Mouse (Mus musculus) stomach, embryonic 16.5 days (tissue): ENCODE data around the gene Olfr463. TPM values are rescaled to one million over a fixed set of nuclear protein-coding genes. Genes with fewer than 3 reads are reported as not detected.

Source experiments
- ATAC-seq: fragments of 200-750 bp; cut with Nextera tagmentation; 2 replicates; pipeline ENCODE4 v1.8.0; 2017; ENCODE audit warnings: moderate number of reproducible peaks, moderate TSS enrichment; ENCODE audit not compliant: insufficient read depth, low FRiP score
- H3K27ac ChIP-seq: fragments of 300-500 bp; sonication (generic); 2 replicates; pipeline ENCODE4 v1.5.1; 2014; ENCODE audit warnings: low read length
- H3K27me3 ChIP-seq: fragments of 300-500 bp; sonication (generic); 2 replicates; pipeline ENCODE4 v1.6.1; 2014; ENCODE audit warnings: low read length, control low read depth, mixed read lengths; ENCODE audit not compliant: control insufficient read depth, insufficient read depth
- H3K36me3 ChIP-seq: fragments of 300-500 bp; sonication (generic); 2 replicates; pipeline ENCODE4 v1.6.1; 2014; ENCODE audit warnings: low read length; ENCODE audit not compliant: control insufficient read depth, insufficient read depth
- H3K4me1 ChIP-seq: fragments of 300-500 bp; sonication (generic); 2 replicates; pipeline ENCODE4 v1.6.1; 2014; ENCODE audit warnings: low read length, control low read depth, mixed read lengths; ENCODE audit not compliant: control insufficient read depth, insufficient read depth
- H3K4me2 ChIP-seq: fragments of 300-500 bp; sonication (generic); 2 replicates; pipeline ENCODE4 v1.6.1; 2014; ENCODE audit warnings: low read depth, low read length, mixed read lengths
- H3K4me3 ChIP-seq: fragments of 300-500 bp; sonication (generic); replicated peaks from 2 replicates; pipeline ENCODE4 v1.5.1; 2014; ENCODE audit warnings: mild to moderate bottlenecking, low read length
- H3K9ac ChIP-seq: fragments of 300-500 bp; sonication (generic); 2 replicates; pipeline ENCODE4 v1.6.1; 2014; ENCODE audit warnings: low read length
- H3K9me3 ChIP-seq: fragments of 300-500 bp; sonication (generic); replicated peaks from 2 replicates; pipeline ENCODE4 v1.6.1; 2016; ENCODE audit warnings: low read length, control low read depth; ENCODE audit not compliant: control insufficient read depth
- WGBS: fragments of 180-500 bp; shearing (Covaris S2); extraction: QIAGEN DNeasy Blood & Tissue Kit; methylation state at CpG from one replicate; pipeline ENCODE4 v1.1.7; 2014; 5-methylcytosine and 5-hydroxymethylcytosine counted together
- polyA plus RNA-seq: library from polyadenylated mRNA; unstranded; fragments of >200 nt; fragmentation: Nextera tagmentation; extraction: Ambion mirVana; gene quantifications from 2 replicates; pipeline ENCODE4 v1.2.1, GENCODE M21; 2015

The Olfr463 gene
- polyA plus RNA-seq: not detected in 2 replicates

DNA sequence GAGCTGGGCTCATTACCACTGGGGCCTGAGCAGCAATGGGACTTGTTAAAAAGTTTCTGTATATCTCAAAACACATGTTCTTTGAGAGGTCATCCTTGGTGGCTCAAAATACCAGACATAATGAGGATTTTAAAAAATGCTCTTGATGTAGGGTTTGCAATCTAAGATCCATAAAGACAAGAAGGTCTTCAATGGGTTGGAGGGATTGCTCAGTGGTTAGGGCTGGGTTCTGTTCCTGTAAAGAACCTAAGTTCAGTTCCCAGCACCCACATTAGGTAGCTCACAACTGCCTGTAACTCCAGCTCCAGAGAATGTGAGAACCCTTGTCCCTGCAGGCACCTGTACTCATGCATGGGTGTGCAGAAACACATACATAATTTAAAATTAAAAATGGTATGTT lies at the start of gene Olfr463:
Gene Olfr463 (minus strand): TSS at position 101 of the 400 bp plus-strand sequence.
- H3K36me3 ChIP-seq: no peaks in the 10 kb centered on the region
- no peaks in the 10 kb centered on the region for H3K9me3 ChIP-seq
- no peak within 1 kb of the TSS for H3K4me2 ChIP-seq
- H3K9ac ChIP-seq: no peak within 1 kb of the TSS
- H3K27me3 ChIP-seq: no peaks in the 10 kb centered on the region
- H3K4me1 ChIP-seq: no peaks in the 10 kb centered on the region
- H3K4me3 ChIP-seq: no peak within 1 kb of the TSS
- H3K27ac ChIP-seq: no peak within 1 kb of the TSS
- ATAC-seq: no peak

DNA sequence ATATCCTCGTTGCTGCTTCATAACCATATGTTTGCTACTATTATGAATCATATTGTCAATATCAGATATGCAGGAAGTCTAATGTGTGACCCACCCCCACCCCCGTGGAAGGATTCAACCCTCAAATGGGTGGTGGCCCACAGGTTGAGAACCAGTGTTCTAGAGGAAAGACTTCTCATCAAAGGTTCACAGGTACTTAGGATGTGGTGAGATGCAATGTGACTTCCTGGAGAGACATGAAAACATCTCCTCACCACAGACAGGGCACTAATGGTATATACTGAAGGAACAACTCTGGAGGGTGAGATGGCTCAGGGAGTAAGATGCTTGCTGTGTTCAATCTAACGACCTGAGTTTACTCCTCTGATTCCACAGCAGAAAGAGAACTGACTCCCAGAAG lies 38.3 kb upstream of the Olfr463 start:
- Histone ChIP-seq H3K36me3 (no peaks in the 10 kb centered on the region), H3K9ac (no peak overlapping the region), H3K4me2 (no peak overlapping the region), H3K27ac (no peak overlapping the region), H3K9me3 (no peaks in the 10 kb centered on the region), H3K4me3 (no peak overlapping the region), H3K27me3 (no peaks in the 10 kb centered on the region), H3K4me1 (no peaks in the 10 kb centered on the region)
- 56% methylated on average over 3 of the region's 3 CpGs for WGBS
- no peak for ATAC-seq

GRCm38 (mm10) chr11:87933731-87934130 lies 36.5 kb upstream of the Olfr463 start:
- H3K4me1 ChIP-seq: no peaks in the 10 kb centered on the region
- no peaks in the 10 kb centered on the region for H3K27me3 ChIP-seq
- H3K36me3 ChIP-seq: no peaks in the 10 kb centered on the region
- no peak overlapping the region for H3K9ac ChIP-seq
- WGBS: 65% methylated on average over 2 of the region's 2 CpGs
- no peak overlapping the region for H3K4me2 ChIP-seq
- no peak for ATAC-seq
- H3K9me3 ChIP-seq: no peaks in the 10 kb centered on the region
- H3K4me3 ChIP-seq: no peak overlapping the region
- no peak overlapping the region for H3K27ac ChIP-seq

GRCm38 (mm10) chr11:87930348-87930747 lies 33.2 kb upstream of the Olfr463 start:
- Histone ChIP-seq H3K4me3 (no peak overlapping the region), H3K27me3 (no peaks in the 10 kb centered on the region), H3K36me3 (no peaks in the 10 kb centered on the region), H3K9ac (no peak overlapping the region), H3K4me2 (no peak overlapping the region), H3K9me3 (no peaks in the 10 kb centered on the region), H3K4me1 (no peaks in the 10 kb centered on the region), H3K27ac (no peak overlapping the region)
- WGBS: 73% methylated on average over 2 of the region's 2 CpGs
- ATAC-seq: no peak

DNA sequence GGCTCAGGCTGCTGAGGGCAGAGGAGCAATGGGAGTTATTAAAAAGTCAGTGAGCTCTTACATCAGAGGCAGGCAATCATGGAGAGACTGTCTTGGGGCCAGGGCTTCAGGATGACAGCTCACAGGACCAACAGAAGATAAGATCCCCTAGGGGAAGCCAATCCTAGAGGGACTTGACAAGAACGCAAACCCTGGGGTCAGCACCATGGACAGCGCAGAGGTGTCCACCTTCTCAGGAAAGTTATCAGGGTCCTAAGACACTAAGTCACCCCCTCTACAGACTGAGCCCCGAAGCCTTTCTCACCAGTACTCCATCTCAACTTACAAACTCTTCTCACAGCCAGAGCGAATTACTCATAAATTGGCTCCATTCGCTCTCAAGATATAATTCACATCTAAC lies 23.8 kb upstream of the Olfr463 start, which contains the start of gene Olfr464:
Gene Olfr464 (minus strand): TSS at position 2 of the 400 bp plus-strand sequence.
- no peak within 1 kb of the TSS for H3K9ac ChIP-seq
- no peak within 1 kb of the TSS for H3K4me3 ChIP-seq
- H3K4me2 ChIP-seq: no peak within 1 kb of the TSS
- WGBS: 32% methylated on average over 5 of the region's 5 CpGs
- no peak for ATAC-seq
- no peaks in the 10 kb centered on the region for H3K9me3 ChIP-seq
- no peaks in the 10 kb centered on the region for H3K27me3 ChIP-seq
- H3K36me3 ChIP-seq: no peaks in the 10 kb centered on the region
- H3K4me1 ChIP-seq: no peaks in the 10 kb centered on the region
- no peak within 1 kb of the TSS for H3K27ac ChIP-seq

GRCm38 (mm10) chr11:87920301-87920700 lies 23.1 kb upstream of the Olfr463 start:
- no peaks in the 10 kb centered on the region for H3K4me1 ChIP-seq
- no peak overlapping the region for H3K4me2 ChIP-seq
- 56% methylated on average over 2 of the region's 2 CpGs for WGBS
- ATAC-seq: no peak
- no peaks in the 10 kb centered on the region for H3K36me3 ChIP-seq
- H3K27me3 ChIP-seq: no peaks in the 10 kb centered on the region
- no peak overlapping the region for H3K27ac ChIP-seq
- H3K4me3 ChIP-seq: no peak overlapping the region
- H3K9me3 ChIP-seq: no peaks in the 10 kb centered on the region
- H3K9ac ChIP-seq: no peak overlapping the region

GRCm38 (mm10) chr11:87916005-87916404 lies 18.8 kb upstream of the Olfr463 start:
- Histone ChIP-seq H3K27me3 (no peaks in the 10 kb centered on the region), H3K9me3 (no peaks in the 10 kb centered on the region), H3K27ac (no peak overlapping the region), H3K36me3 (no peaks in the 10 kb centered on the region), H3K4me2 (no peak overlapping the region), H3K4me3 (no peak overlapping the region), H3K4me1 (no peaks in the 10 kb centered on the region), H3K9ac (no peak overlapping the region)
- no peak for ATAC-seq
- 74% methylated on average over 1 of the region's 1 CpGs for WGBS

- Histone ChIP-seq H3K27ac (no peak overlapping the region), H3K9me3 (no peaks in the 10 kb centered on the region), H3K4me3 (no peak overlapping the region), H3K36me3 (no peaks in the 10 kb centered on the region), H3K4me2 (no peak overlapping the region), H3K27me3 (no peaks in the 10 kb centered on the region), H3K9ac (no peak overlapping the region), H3K4me1 (no peaks in the 10 kb centered on the region)
- 71% methylated on average over 3 of the region's 3 CpGs for WGBS
- ATAC-seq: no peak
Measured at GRCm38 (mm10) chr11:87904331-87904730, 7.1 kb upstream of the Olfr463 start.

GRCm38 (mm10) chr11:87892168-87892567 lies 5.0 kb downstream of the Olfr463 start, which contains the start of gene Olfr462:
Gene Olfr462 (minus strand): TSS chr11:87892268.
- no peak for ATAC-seq
- Histone ChIP-seq H3K4me3 (no peak within 1 kb of the TSS), H3K27me3 (no peaks in the 10 kb centered on the region; the same call in 1 of the 2 replicates), H3K27ac (no peak within 1 kb of the TSS), H3K4me2 (no peak within 1 kb of the TSS), H3K9ac (no peak within 1 kb of the TSS), H3K4me1 (no peaks in the 10 kb centered on the region), H3K36me3 (no peaks in the 10 kb centered on the region), H3K9me3 (no peaks in the 10 kb centered on the region)
- 88% methylated on average over 6 of the region's 6 CpGs for WGBS

DNA sequence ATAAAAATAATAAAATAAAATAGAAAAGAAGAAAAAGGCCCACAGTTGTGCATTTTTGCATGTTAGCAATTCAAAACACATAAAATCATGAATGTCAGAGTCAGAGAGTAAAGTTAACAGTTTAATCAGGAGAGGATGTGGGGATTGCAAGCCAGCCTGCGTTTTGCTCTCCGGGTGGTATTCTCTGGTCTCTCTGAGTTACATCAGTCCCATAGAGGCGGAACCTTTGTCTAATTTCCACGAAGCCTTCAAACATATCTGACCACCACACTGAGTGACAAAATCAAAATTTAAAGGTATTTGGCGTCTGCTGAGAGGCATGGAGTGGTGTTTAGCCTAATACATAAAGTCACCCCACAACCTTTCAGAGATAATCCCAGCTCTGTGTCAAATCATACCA lies 12.3 kb downstream of the Olfr463 start:
- H3K27me3 ChIP-seq: no peaks in the 10 kb centered on the region

More for the DNA sequence above, 12.3 kb downstream of the Olfr463 start:
- Histone ChIP-seq H3K4me1 (no peaks in the 10 kb centered on the region), H3K27ac (no peak overlapping the region), H3K9me3 (0 out of 2 replicates have a peak, but pooled peaks cover 4% of the 10 kb centered on the region), H3K36me3 (no peaks in the 10 kb centered on the region), H3K4me2 (no peak overlapping the region), H3K9ac (no peak overlapping the region), H3K4me3 (no peak overlapping the region)
- ATAC-seq: no peak
- WGBS: 71% methylated on average over 5 of the region's 5 CpGs
